Mouse (Mus musculus) frontal cortex, adult 2 months (tissue): ENCODE results near the gene Myt1l. TPM values are rescaled to one million over a fixed set of nuclear protein-coding genes. Genes with fewer than 3 reads are reported as not detected.

Experiments used
- DNase-seq, 2 experiments: peaks; one replicate each; pipeline ENCODE4 v3.0.0; 2022; ENCODE audit warnings: low spot score in 1 of 2; ENCODE audit errors: extremely low spot score in 1 of 2
- polyA plus RNA-seq: library from polyadenylated mRNA; depleted of rRNA; stranded (reverse); fragments of >200 nt; gene quantifications from 2 replicates; pipeline ENCODE4 v1.2.3, GENCODE M21; 2012

Myt1l gene
- polyA plus RNA-seq, 1 experiment = 82.4 TPM

DNA sequence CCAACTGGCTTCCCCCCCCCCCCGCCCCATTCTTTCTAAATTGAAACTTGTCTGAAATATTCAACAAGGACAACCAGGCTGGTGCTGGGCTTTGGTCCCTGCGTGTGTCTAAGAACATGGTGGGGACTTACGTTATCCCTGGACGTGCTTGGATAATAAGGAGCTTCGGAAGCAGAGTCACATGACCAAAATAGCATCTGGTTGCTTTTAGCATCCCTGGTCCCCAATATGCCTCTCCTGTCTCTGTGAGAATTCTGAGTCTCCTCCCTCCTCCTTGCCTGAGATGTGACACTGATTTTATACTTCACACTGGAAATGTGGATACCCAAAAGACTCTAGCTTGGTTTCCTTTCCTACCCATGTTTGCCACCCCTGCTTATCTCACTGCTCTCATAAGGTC is 31.6 kb downstream of the Myt1l start:
- peak in 1 of 2 experiments; percentile 33 for DNase-seq

DNA sequence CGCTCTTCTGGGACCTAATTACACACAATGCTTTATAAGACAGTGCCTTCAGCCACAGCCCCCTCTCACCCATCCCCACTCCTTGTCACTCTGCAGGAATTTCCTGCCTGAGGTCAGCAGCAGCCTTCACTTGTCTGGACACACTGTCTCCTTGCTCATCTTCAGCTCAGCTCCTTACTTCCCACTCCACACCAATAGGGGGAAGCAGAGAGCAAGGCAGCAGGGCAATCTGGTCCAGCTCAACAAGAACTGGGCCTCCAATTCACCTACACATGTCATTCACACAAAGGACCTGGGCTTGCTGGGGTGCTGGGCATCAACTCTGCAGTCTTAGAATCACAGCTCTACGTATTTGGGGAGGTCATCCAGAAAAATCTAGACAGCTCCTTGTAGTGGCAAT is 33.0 kb downstream of the Myt1l start:
- peak in 1 of 2 experiments; percentile 54 for DNase-seq

DNA sequence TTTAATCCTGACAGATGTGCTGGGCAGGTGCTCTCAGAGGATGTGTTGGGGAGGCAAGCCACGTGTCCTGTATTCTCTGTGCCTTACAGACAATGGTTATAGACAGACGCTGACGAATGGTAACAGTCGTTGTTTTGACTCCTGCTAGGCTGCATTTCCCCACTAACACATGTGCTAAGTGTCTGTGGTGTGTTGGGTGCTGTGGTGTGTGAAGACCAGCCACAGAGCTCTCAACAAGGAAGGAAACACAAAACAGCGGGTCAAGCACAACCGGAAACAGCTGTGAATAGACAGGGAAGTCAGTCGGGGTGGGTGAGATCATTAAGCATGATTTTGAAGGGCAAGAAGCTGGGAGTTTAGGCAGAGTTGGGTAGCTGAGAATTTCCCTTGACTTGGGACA is 41.1 kb downstream of the Myt1l start:
- DNase-seq = no peak

DNA sequence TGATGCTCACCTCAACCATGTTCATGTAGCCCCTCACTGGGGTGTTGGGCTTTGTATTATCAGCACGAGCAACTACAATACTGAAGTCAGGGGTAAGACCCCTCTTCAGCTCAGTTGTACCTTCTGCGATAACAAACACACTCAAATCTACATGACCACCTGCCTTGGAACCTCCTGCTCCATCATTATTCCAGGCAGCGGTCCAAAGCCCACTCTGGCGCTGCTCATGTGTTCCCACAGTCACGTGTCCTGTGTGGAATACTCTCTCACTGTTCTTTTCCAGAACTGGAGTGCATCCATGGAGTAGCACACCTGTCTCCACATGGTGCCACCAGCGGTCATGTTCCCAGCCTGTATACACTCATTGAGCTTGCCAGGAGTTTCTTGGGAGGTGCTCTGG is 42.2 kb downstream of the Myt1l start:
- no peak for DNase-seq

DNA sequence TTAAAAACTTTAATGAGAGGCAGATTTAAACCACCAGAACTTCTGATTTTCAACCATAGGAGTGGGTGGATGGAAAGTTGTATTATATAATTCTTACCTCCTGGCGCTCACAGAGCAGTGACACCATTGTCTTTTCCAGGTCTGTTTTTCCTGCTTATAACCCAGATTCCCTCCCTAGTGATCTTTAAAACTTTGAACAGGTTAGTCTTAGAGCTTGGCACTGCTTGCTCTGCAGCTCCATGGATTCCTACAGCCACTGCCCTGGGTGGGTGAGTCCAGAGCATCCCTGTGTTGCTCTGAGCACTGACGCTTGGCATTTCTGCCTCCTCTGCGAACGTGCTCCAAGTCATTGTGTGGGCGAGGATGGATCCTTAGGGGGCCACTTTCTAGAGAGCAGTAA is 43.4 kb downstream of the Myt1l start:
- peak in 1 of 2 experiments; percentile 39 for DNase-seq

DNA sequence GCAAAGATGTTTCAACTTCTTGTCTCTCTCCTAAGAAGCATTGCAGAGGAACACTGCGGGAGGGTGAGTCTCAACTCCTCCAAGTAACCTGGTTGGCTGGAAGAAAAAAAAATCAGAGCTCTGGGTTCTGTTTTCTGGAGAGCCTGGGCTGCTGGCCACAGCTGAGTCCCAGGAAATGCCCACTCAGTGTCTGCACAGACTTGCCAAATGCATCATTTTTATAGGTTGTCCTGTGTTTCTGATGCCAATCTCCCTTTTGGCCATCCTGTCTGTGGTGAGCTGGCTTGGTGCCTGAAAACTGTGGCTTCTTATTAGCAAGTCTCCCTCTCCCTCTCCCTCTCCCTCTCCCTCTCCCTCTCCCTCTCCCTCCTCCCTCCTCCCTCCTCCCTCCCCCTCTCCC is 65.6 kb downstream of the Myt1l start:
- peak; percentile 34 to 68 for DNase-seq

DNA sequence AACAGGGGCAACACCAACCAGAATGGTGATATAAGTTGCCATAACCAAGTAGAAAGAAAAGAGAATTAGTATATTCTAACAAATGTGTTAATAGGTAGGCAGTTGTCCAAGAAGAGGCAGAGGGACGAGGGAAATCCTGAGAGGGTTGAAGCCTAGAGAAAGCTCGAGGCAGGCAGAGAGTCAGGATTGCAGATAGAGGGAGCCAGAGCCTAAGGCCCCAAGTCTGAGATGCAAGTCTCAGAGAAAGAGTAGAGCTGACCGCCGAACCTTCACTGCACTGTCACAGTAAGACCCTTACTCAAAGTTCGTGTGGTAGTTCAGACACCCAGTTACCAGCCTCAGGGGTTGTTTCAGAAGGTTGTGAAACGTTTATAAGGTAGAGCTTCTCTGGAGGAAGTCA is 71.7 kb downstream of the Myt1l start:
- peak in 1 of 2 experiments; percentile 48 for DNase-seq

DNA sequence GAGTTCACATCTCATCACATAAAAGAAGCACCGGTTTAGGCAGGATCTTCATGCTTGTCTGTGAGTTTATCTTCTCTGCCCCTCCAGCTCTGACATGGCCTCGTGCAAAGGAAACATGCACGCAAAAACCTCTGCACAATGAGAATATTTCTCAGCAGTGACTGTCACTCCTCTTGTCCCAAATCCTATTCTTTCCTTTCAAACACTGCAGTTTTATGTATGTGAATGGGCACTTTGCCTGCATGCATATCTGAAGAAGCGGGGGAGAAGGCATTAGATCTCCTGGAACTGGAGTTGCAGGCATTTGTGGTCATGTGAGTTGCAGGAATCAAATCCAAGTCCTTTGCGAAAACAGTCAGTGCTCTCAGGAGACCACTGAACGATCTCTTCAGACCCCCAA is 73.0 kb downstream of the Myt1l start:
- no peak for DNase-seq

DNA sequence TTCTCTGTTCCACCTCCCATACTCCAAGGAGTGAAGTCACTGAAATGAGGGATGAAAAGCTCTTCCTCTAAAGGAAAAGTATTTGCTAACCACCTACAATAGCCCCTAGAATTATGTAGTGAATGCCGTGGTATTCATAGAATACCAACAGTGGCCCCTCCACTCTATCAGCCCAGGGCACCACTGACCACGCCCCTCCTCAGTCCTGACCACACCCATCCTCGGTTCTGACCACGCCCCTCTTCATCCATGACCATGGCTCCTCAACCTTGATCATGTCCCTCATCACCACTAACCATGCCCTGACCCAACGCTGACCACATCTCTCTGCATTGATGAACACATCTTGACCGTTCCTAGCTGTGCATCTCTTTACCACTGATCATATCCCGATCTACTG is 76.5 kb downstream of the Myt1l start:
- DNase-seq = no peak

DNA sequence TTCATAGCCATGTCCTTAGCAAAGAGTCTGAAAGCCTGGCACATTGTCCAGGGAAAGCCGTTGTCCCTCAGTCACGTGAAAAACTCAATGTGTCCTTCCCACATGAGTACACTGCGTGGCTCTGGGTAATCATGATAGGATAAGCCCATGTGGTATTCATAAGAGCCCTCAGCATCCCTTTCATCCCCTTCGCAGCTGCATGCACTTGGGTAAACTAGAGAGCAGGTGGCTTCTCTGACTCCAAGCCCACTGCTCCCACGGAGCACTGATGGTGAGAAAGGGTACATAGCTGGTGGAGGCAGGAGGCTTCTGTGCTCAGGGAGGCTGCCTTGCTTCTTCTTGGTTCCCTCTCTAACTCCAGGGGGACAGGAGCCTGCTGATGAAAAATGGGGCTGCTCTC is 76.9 kb downstream of the Myt1l start:
- DNase-seq = no peak

DNA sequence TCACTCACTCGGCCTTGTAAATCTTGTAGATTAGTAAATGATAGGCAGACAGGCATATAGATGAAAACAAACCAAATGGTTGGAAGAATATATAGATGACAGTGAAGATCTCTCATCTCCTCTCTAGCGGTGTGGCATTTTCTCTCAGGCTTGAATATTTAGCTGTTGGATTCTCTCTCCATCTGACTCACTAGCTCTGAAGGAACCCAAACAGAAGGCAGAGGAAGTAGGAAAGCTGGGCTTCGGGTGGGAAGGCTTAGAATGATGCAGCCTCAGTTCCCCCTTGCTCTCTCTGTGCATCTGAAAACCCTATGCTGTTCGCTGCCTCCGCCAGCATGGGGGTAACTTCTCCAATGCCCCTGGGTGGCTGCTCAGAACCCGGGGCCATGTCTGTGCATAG is 78.0 kb downstream of the Myt1l start:
- peak in 1 of 2 experiments; percentile 65 for DNase-seq

DNA sequence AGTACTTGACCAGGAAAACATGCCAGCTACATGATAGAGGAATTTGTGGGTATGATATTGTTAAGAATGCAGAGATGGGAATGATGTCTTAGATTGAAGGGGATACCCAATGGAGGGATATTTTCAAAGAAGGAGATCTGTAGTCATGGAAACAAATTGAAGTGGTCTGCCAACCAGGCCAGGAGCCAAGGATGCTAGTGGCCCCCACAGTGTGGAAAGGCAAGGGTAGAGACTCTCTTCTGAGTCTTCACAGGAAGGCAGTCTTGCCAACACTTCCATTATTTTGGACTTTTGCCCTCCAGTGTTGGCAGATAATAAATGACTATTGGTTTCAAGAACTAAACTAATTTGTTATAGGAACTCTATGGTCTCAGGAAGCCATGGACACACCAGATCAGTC is 89.6 kb downstream of the Myt1l start:
- no peak for DNase-seq

DNA sequence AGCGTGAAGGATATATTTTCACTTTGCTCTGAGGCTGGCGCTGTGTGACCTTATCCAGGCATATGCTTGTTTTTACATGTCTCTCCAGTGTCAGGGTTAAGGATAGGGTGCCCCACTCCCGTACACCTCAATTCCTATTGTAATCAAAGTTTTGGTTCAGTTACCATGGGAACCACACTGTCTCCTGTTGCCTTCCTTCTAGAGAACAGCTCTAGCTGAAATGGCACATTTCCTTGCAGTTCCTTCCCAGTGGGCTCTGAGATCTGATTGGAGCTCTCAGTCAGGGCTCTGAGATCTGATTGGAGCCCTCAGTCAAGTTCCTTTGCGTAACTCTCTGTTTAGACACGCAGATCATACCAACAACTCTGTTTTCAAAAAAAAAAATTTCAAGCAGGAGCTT is 93.3 kb downstream of the Myt1l start:
- DNase-seq = no peak

DNA sequence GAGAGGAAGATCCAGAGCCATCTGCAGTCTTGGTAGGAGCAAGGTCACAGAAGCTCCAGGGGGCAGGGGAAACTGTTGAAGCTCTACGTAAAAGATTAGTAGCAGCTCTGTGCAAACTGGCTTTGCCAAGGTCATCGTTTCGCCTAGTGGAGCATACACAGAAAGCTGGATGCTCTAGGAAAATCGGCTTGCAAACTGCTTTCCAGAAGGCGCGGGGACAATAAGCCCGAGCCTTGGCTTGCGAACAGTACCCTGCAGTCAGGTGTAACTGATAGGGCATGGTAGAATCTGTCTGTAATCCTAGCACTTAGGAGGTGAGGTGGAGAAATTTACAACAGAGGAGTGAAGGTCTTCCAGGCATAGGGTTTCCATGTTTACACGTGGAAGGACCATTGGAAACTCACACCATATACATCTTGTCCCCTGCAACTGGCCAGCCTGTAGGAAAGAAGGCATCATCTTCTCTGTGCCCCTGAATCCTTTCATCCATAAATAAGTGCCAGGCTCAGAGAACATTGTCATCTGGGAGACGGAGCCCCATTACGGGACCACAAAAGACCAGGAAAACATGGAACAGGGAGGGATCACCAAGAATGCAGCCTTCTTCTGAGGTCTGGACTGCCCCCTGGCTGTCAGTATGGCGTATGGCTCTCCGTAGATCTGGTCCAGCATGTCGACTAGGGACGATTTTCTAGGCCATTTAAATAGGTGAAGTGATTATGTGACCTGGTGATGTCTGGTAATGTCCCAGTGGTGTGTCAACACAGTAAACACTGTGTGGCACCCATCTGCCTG is 100.0 kb downstream of the Myt1l start:
- no peak for DNase-seq

DNA sequence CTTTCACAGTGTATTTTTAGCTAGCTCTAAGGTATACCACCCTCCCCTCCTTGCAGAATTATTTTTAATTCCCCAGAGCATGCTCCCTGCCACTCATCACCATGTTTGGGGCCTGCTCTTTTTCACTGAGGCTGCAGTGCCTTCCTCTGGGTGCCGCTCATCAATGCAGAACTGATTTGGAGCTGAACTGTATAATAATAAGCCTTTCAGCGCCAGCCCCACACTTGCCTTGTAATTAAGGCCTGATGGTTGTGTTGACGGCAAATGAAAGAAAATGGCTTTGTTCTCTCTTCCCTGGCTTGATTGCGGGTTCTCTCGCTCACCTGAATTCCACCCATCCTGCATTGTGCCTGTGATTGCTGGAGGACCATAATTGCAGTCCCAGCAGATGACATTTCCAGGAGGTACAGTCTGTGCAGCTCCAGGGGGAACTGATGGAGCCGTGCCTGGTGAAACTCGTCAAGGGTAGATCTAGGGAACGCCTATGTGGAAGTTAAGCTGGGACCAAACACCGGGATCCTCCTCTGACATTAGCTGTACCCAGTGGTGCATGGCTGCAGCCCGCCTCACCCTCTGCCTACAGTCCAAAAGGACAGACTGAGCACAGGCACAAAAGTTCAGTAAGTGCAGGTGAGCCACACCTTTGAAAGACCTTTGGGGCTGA is 101.8 kb downstream of the Myt1l start:
- DNase-seq = peak in 1 of 2 experiments; percentile 55

DNA sequence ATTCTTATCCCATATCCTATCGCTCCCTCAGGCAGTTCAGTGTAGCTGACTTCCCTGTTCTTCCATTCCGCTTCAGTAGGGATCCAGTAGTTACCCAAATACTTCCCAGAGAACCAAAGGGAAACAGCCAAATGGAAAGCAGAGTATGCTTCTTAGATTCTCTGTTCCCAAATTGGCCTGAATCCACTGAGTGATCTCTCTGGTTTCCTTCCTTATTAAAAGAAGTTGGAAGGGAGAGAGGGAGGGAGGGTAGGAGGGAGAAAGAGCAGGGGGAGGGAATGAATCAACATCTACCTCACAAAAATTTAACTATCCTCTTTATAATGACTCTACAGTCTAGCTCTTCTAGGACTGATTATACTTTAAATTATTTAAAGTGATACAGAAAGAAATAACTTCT is 106.3 kb downstream of the Myt1l start:
- peak in 1 of 2 experiments; percentile 45 for DNase-seq

DNA sequence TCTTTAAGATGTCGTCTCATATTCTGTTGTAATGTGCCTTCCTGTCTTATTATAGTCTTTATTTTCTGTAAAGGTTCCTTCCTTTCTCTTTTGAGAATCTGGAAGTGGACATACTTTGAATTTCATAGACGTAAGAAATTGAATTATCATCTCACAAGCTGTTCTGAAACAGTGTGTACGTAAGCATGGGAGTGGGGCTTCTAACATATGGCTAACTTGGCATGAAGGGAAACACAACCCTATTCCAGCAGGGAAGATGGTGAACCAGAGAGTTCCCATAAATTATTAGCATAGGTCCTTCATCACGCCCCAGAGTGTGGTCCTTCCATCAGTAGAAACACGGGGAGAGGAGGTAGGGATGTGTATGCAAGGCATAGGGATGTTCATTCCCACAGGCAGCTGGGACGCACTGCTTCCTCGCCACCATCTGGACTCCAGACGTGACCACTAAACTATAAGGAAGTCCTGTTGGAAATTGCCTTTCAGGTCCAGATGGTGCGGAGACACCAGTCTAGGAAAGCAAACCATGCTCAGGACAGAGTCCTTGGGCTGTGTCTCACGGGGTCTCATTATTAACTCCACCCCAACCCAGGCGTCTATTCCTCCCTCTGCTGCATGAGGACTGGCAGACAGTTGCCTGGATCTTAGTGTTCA is 111.5 kb downstream of the Myt1l start:
- DNase-seq = peak in 1 of 2 experiments; percentile 35

DNA sequence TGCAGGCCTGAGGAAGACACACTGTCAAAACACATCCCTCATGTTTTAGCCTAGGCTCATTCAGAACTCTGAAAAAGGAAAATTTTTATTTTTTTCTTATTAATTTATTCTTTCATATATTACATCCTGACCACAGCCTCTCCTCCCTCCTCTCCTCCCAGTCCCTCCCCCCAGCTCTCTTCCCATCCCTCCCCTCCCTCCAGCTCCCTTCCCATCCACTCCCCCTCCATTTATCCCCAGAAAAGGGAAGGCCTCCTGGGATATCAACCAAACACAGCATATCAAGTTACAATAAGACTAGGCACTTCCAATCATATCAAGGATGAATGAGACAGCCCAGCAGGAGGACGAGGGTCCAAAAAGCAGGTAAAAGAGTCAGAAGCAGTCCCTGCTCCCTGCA is 112.0 kb downstream of the Myt1l start:
- DNase-seq = no peak

DNA sequence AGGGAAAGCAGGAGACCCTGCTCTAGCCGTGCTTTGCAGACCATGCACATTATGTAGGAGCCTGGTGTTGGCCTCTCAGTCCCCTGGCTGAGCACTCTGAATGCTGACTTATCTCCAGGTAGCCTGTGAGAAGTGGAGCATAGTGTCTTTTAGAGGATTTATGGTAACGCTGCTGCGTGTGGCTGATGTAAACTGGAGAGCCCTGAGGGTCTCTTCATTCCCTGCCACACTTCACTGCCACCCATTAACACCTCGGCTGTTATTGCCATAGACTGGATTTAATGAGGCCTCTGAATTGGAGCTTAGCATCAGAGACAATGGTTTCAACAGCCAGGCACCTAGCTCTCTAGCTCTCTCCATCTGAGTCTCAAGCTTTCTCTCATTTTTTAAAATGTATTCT is 114.7 kb downstream of the Myt1l start:
- DNase-seq = no peak

DNA sequence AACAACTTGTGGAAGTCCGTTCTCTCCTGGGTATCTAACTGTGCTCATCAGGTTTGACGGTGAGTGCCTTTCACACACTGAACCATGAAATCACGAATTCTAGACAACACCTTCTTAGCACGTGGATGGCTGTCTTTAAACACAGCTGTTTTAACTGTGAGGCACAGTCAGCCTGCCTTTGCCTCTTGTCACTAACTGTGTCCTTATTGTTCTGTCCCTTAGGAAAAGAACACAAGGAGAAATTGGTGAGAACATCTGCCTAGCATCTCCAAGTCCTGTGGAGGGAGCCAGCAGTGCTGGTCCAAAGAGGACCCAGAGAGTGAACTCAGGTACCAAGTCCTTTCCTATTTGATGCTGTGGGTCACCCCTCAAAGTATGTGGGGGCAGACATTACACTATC is 115.9 kb downstream of the Myt1l start:
- no peak for DNase-seq

DNA sequence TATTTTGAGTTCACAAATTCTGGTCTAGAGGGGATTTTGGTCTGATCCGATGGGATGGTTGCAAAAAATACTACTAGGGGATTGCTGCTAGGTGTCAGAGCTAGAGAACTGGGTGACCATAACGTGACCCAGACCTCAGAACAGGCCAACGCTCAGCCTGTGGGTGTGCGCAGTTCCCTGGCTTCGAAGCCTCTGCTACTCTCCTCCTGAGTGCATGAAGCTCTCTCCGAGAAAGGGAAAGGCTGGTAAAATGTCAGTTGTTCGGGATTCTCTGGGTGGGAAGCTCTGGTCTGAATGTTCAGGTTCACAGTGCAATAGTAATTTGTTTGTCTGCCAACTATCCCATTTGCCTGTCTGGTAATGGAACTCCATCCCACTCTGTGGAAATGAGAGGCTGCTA is 116.5 kb downstream of the Myt1l start:
- no peak for DNase-seq
